Mouse (Mus musculus): ENCODE data around the gene Hist1h4d.
"Not testable (repeated sequence)": the region's sequence is repeated elsewhere in the genome, so short reads cannot be mapped to it uniquely, and the experiment has no call there.

Gene Hist1h4d

GRCm38 (mm10) chr13:23581408-23582218, at the start of gene Hist1h4d:
Hist1h4d (plus strand) TSS chr13:23581598.
- DNase-seq: peak; percentile 94

DNA sequence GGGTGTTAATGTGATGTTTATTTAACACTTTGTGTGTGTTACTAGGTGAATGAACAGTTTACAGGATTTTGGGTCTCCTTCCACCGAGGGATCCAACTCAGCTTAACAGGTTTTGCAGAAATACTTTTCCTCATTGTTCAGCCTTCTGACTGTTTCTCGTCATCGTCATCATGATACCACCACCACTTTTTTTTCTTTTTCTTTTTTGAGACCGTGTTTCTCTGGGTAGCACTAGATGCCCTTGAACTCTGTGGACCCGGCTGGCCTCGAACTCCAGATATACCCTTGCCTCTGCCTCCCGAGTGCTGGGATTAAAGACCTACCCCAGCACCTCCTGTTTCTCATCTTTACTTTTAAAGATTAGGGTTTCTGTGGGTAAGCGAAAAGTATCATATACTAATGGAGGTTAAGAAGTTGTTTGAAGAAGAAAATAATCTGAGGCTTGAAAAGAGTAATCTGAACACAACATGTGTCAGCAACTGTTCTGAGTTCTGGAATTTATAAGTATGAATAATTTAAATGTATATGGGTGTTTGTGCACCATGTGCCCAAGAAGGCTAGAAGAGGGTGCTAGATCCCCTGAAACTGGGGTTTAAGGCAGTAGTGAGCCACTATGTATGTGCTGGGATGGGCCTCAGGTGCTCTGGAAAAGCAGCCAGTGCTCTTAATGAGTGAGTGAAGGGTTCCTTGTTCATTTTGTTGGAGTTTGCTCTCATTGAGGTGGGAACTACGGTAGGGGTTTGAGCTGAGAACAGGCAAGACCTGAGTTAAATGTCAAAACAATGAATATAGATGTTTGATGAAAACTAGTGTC, 48.9 kb upstream of the Hist1h4d start:
- DNase-seq: no peak

DNA sequence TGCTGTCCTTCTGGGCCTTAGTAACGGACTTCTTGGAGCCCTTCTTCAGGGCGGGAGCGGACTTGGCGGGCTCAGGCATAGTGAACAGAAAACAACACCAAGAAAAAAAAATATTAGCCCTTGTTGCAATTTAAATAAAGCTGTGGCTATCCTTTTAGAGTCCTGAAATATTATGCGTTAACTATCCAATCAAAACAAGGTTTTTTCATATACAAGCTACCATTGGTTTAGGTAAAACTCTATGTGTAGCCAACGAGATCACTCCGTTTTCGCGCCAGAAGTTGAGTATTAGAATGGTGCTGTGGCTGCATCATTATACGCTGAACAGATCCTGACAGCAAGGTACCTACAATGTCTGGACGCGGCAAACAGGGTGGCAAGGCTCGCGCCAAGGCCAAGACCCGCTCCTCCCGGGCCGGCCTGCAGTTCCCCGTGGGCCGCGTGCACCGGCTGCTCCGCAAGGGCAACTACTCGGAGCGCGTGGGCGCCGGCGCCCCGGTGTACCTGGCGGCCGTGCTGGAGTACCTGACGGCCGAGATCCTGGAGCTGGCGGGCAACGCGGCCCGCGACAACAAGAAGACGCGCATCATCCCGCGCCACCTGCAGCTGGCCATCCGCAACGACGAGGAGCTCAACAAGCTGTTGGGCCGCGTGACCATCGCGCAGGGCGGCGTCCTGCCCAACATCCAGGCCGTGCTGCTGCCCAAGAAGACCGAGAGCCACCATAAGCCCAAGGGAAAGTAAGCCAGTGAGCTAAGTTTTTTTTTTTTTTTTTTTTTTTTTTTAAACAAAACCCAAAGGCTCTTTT, 47.6 kb upstream of the Hist1h4d start, which contains the start of gene Hist1h2af:
Gene Hist1h2af, plus strand, starts transcription at position 347 of the 808 bp plus-strand sequence.
- peak; percentile 80 for DNase-seq

GRCm38 (mm10) chr13:23534368-23535131, 46.8 kb upstream of the Hist1h4d start:
- peak; percentile 20 for DNase-seq

GRCm38 (mm10) chr13:23535137-23536075, 46.0 kb upstream of the Hist1h4d start, which contains the start of gene Hist1h3g:
Hist1h3g (plus strand) TSS chr13:23535422.
- peak; percentile 91 for DNase-seq

DNA sequence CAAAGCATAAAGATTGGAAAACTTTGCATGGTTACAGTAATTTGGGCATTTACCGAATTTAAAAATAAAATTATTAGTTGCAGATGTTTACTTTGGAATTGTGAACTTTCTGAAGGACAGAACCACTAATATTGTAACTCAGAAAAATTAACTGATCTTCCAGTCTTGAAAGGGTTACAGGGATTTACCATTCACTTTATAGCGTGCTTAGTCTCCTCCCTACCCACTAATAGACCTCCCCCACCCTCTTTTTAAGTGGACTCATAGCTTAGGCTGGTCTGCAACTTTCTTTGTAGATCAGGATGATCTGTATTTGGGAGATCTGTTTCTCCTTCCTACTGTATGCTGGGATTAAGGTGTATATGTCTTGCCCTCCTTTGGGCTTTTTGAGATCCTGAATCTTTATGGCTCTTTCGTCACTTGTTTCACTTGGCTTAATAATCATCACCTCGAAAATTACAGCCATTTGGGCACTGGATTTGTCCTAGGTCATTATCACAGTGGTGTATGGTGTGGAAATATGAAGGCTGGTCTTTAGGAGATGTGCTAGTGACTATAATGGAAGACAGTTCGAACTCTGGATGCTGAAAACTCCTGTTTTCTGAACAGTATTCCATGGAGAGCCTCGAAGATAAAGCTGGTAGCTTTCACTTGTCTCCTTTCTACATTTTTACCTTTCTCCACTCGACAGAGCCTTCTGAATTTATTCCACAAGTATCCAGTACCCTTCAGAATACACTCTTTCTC, 45.1 kb upstream of the Hist1h4d start:
- no peak for DNase-seq

DNA sequence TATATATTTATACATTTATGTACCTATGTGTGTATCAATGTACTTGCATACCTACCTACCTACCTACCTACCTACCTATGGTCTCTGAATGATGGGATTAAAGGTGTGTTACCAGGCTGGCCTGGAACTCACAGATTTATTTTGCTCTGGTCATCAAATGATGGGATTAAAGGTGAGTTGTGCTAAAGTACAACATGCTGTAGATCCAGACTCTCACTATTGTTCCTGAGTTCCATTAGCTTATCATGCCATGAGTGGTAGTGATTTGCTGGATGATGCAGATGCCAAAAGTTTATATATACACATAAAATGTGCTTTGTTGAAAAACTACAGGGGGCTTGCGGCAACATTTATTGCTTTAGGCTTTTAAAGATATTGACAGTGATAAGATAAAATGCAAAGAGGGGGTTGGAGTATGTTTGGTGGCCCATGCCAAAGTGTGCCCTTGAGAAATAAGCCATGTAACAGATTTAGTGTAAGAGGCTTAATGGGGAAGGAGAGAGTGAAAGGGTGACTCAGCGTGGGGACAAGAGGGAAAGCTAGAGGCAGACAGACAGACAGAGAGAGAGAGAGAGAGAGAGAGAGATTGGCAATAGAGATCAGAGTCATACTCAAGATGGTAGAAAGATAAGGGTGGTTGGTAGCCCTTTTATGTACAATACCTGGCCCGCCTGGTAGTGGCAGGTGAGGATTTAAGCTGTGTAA, 44.2 kb upstream of the Hist1h4d start:
- DNase-seq: no peak

- no peak for DNase-seq
Measured at GRCm38 (mm10) chr13:23538249-23538648, 43.1 kb upstream of the Hist1h4d start.

DNA sequence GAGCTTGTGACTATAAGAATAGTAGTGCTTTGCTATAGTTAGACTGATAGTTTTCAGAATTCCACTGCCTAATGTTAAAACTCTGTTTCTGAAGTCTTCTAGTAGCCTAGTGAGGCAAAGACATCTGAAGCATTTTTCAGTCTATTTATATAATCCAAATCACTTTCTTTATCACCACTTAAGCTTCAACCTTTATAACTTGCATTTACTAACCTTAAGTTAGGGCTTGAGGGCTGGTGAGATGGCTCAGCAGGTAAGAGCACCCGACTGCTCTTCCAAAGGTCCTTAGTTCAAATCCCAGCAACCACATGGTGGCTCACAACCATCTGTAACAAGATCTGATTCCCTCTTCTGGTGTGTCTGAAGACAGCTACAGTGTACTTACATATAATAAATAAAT, 41.6 kb upstream of the Hist1h4d start:
- DNase-seq: not testable (repeated sequence)

- no peak for DNase-seq
Measured at GRCm38 (mm10) chr13:23541497-23541896, 39.9 kb upstream of the Hist1h4d start.

GRCm38 (mm10) chr13:23542225-23542980, 39.0 kb upstream of the Hist1h4d start:
- DNase-seq: not testable (repeated sequence)

DNA sequence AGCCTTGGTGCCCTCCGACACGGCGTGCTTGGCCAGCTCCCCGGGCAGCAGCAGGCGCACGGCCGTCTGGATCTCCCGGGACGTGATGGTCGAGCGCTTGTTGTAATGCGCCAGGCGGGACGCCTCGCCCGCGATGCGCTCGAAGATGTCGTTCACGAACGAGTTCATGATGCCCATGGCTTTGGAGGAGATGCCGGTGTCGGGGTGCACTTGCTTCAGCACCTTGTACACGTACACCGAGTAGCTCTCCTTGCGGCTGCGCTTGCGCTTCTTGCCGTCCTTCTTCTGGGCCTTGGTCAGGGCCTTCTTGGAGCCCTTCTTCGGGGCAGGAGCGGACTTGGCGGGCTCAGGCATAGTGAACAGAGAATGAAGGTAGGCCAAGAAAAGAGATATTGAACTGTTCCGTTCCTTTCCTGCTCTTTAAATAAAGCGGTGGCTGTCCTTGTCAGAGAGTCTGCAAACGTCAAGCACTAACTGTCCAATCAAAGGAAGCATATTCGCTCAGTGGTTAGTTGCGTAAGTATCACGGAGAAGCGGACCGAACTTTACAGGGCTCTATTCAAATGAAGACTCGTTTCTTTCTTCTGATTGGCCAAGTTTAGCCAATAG, 38.3 kb upstream of the Hist1h4d start, which contains the start of gene Hist1h2bh:
Gene Hist1h2bh, minus strand, starts transcription at position 394 of the 609 bp plus-strand sequence.
- peak; percentile 72 for DNase-seq

GRCm38 (mm10) chr13:23543965-23544786, 37.2 kb upstream of the Hist1h4d start, which contains the start of gene Hist1h3f:
Hist1h3f (plus strand) TSS chr13:23544052.
- peak; percentile 73 for DNase-seq

GRCm38 (mm10) chr13:23544787-23545120, 36.6 kb upstream of the Hist1h4d start:
- DNase-seq: not testable (repeated sequence)

DNA sequence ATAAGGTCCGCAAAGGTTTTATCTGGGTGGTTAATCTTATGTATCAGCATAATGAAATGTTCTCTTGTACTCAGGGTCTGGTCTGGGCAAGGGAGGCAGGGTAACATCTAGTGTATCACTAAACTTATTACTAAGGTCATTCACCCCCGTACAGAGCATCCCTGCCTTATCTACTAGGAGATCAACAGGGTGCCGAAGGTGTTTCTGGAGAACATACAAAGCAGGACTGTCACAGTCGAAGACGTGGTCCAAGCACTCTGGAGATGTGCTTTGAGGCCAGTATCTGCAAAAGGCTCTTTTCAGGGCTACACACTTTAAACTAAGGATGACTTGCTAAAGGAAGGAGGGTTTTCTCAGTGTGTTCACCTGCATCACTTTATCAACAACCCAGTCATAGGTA, 34.7 kb upstream of the Hist1h4d start:
- no peak for DNase-seq

DNA sequence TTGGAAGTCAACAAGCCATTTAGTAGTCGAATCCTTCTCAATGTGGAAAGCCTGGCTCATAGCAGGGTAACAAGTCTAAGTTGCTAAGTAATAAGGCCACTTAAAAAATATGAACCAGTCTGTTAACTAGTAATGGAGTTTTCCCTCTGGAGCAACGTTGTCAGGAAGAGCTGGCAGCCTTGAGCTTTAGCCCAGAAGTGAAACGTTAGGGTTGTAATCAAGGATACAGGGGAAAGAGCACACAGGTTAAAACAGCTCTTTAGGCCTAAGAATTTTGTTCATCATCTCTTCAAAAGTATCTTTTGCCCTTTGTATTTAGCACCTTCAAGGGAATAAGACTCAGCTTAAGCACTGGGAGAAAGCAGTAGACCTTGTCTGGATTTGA, 30.6 kb upstream of the Hist1h4d start:
- no peak for DNase-seq
